Mouse (Mus musculus) retina, postnatal 7 days (tissue): ENCODE measurements at regions not wholly inside any gene's neighbourhood (a gene's known extent, or its start where the extent isn't known, plus 50 kb on each side); places are given as distances from the start of the nearest gene placed in this dataset.

Experiments used
- DNase-seq: peaks from one replicate; pipeline ENCODE4 v3.0.0-alpha.2; 2012; ENCODE audit warnings: low read depth, low spot score

GRCm38 (mm10) chr19:36229941-36230340 lies 110.0 kb upstream of the Ankrd1 start:
- DNase-seq = no peak

- no peak for DNase-seq
These were observed 113.0 kb upstream of the Pcgf5 start for GRCm38 (mm10) chr19:36235131-36235530.

GRCm38 (mm10) chr19:36236576-36237345 lies 111.3 kb upstream of the Pcgf5 start:
- no peak for DNase-seq

GRCm38 (mm10) chr19:36237751-36238150 lies 110.4 kb upstream of the Pcgf5 start:
- no peak for DNase-seq

GRCm38 (mm10) chr19:36238536-36238935 lies 109.6 kb upstream of the Pcgf5 start:
- no peak for DNase-seq

GRCm38 (mm10) chr19:36242396-36242795 lies 105.7 kb upstream of the Pcgf5 start:
- DNase-seq = no peak

GRCm38 (mm10) chr19:36242946-36243345 lies 105.2 kb upstream of the Pcgf5 start:
- DNase-seq = no peak

GRCm38 (mm10) chr19:36252522-36252921 lies 95.6 kb upstream of the Pcgf5 start:
- DNase-seq = no peak

GRCm38 (mm10) chr19:36257748-36258538 lies 90.2 kb upstream of the Pcgf5 start:
- DNase-seq = peak; percentile 8

- DNase-seq = no peak
These were observed 86.3 kb upstream of the Pcgf5 start for GRCm38 (mm10) chr19:36261819-36262218.

- DNase-seq = no peak
These were observed 84.2 kb upstream of the Pcgf5 start for GRCm38 (mm10) chr19:36263923-36264322.

- no peak for DNase-seq
These were observed 83.7 kb upstream of the Pcgf5 start for GRCm38 (mm10) chr19:36264397-36264796.

- no peak for DNase-seq
These were observed 82.8 kb upstream of the Pcgf5 start for GRCm38 (mm10) chr19:36265276-36265675.

- DNase-seq = no peak
These were observed 81.8 kb upstream of the Pcgf5 start for GRCm38 (mm10) chr19:36266346-36266745.

GRCm38 (mm10) chr19:36273466-36273865 lies 74.6 kb upstream of the Pcgf5 start:
- DNase-seq = no peak

- DNase-seq = no peak
These were observed 62.6 kb upstream of the Pcgf5 start for GRCm38 (mm10) chr19:36285465-36285864.

GRCm38 (mm10) chr19:36290778-36291177 lies 57.3 kb upstream of the Pcgf5 start:
- DNase-seq = no peak

- no peak for DNase-seq
These were observed 54.7 kb upstream of the Pcgf5 start for GRCm38 (mm10) chr19:36293177-36293969.
